Mouse (Mus musculus) lung, postnatal 14 days (tissue): ENCODE results near the gene Tmem63b.
"Not testable (repeated sequence)": the region's sequence is repeated elsewhere in the genome, so short reads cannot be mapped to it uniquely, and the experiment has no call there.

Experiments used
- DNase-seq: peaks from one replicate; pipeline ENCODE4 v3.0.0; 2021

The Tmem63b gene

DNA sequence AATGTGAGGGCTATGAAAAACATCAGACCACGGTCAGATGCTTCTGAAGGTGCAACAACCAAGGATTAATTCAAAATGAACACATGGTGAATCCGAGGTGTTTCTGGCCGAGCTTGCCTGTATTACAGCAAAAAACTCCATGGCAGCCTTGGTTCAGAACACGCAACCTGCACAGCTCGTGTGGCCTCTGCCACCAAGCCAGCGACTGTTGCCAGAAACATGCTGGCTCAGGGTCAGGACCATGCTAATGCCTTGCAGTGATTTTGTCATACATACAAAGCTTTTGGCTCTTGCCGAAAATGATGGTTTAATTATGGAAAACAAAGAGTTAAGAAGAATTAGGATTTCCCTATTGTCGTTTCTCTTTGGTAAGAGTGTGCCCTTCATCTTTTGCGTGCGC lies 18.7 kb downstream of the Tmem63b start:
- no peak for DNase-seq

- no peak for DNase-seq
These were observed 19.2 kb downstream of the Tmem63b start for GRCm38 (mm10) chr17:45667481-45667880.

DNA sequence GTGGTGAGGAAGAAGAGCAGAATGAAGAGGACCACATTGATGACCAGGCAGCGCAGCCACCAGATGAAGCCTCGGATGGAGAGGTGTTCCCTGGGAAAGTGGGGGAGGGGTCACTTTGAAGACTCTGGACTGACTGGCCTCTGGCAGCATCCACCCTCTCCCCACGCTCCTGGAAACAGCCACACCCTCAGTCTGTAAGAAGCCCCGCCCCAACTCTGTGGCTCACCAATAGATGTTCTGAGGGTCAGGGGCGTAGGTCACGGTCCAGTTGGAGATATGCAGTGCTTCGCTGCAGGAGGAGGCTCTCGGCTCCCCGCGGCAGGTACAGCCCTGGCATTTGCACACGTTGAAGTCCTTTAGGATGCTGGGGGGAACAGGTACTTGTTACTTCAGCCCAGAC lies 20.6 kb downstream of the Tmem63b start:
- DNase-seq: no peak

DNA sequence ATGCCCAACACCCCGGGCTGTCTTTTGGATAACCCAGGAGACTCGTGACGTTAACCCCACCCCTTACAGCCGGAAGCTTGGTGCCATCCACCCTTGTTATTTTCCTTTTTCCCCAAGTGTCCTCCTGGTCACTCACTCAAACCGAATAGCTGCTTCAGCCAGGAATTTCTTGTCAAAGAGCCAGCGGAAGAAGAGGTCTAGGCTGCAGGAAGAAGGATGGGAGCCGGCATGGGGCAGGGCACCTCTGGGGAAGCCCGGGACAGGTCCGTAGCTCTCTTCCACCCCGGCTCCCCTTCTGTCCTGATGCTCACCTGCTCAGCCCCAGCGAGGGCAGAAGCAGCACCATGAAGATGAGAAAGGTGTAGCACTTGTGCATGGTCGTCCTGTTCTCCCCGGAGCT lies 22.1 kb downstream of the Tmem63b start:
- DNase-seq: no peak

DNA sequence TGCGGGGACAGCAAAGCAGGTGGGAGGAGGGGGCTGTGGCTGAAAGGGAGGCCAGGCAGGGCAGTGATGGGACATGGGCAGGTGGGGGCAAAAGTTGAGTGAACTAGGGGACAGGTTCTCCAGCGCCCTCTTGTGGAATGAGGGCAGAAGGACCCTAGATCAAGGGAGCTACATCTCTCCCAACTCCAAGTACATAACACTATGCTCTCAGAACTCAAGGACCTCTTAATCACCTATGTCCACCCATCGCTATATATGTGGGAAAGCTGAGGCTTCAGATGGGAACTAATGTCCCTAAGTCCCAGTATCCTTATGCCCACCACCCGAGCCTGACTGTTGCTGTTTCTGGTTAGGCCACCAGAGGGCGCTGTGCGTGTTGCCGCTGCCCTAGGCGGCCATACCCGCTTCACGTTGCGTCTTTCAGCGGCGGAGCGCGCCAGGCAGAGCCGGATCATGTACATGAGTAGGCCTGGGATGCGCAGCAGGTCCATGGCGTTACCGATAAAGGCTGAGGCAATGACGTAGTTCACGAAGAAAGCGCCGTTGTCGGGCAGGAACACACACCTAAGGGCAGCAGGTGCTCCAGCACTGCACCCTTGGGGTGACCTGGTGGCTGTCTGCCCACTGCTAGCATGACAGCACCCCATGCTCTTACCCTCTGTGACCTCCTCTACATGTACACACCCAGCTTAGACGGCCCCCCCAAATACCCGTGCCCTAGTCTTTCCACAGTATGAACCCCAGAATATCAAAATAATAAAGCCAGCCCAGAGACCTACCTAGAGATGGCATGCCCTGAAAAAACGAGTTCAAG lies 23.4 kb downstream of the Tmem63b start:
- DNase-seq: peak; percentile 82

- DNase-seq: no peak
These were observed 27.5 kb downstream of the Tmem63b start, which contains the start of gene Capn11 for GRCm38 (mm10) chr17:45659225-45659624. Gene Capn11 (minus strand): TSS chr17:45659325.

- peak; percentile 21 for DNase-seq
These were observed 30.9 kb downstream of the Tmem63b start for GRCm38 (mm10) chr17:45655820-45656219.

GRCm38 (mm10) chr17:45653233-45653632 lies 33.5 kb downstream of the Tmem63b start:
- no peak for DNase-seq

- no peak for DNase-seq
These were observed 42.5 kb downstream of the Tmem63b start for GRCm38 (mm10) chr17:45644185-45644584.

GRCm38 (mm10) chr17:45642701-45643100 lies 44.0 kb downstream of the Tmem63b start:
- peak; percentile 83 for DNase-seq

DNA sequence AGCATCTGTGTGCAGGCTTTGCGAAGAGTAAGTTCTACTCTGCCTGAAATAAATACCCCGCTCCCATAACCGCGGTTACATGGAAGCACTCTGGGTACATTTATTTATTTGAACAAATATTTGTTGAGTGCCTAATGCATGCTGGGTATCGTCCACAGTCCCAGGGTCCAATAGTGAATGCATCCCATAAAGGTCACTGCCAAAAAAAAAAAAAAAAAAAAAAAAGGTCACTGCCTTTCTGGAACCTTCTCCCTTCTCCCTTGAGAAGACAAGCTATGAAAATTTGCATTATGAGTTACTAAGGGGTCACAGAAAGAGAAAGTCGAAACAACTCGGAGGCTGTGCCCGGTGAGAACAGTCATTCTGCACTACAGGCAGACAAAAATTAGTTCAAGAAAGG lies 44.7 kb downstream of the Tmem63b start:
- no peak for DNase-seq

DNA sequence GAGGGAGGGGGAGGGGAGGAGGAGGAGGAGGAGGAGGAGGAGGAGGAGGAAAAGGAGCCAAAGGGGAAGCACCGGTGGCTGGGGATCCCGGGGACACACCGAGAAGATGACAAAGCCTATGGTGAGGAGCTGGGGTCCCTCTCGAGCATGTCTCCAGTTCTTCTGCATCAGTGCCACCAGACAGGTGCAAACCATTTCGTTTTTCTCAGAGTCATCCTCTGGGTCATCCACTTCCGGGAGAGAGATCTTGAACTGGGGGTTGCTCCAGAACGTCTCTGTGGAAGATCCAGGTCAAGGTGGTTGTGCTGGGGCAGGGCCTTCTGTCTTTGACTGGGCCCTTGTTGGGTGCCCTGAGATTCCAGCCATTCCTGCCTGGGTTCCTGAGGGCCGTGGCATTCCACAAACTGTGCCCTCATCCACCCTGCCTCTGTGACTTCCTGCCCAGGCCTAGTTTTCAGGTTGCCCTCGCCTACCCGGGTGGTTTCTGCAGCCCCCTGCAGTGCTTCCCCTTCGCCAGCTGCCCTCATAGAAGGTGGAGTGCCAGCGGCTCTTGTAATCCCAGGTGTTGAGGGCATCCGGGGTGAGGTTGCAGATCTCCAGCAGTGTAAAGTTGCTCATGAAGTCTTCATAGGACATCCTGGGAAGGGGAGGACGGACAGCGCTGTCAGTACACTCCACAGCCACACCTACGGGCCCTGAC lies 48.0 kb downstream of the Tmem63b start:
- no peak for DNase-seq

- DNase-seq: no peak
These were observed 52.7 kb downstream of the Tmem63b start for GRCm38 (mm10) chr17:45634033-45634432.

GRCm38 (mm10) chr17:45631940-45632339 lies 54.8 kb downstream of the Tmem63b start:
- DNase-seq: no peak

DNA sequence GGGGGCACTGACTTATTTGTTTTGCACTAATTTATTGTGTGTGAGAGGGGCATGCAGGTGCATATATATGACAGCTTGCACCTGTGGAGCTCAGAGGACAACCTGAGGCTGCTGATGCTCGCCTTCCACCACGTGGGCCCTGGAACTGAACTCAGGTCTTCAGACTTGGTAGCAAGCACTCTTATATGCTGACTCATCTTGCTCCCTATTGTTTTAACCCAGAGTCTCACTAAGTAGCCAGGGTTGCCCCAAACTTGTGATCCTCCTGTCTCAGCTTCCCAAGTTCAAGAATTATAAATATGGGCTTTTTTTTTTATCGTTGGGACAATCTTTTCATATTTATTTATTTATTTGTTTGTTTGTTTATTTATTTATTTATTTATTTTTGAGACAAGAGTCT lies 55.7 kb downstream of the Tmem63b start:
- DNase-seq: no peak

- DNase-seq: peak; percentile 78
These were observed 56.6 kb downstream of the Tmem63b start for GRCm38 (mm10) chr17:45629861-45630694.

GRCm38 (mm10) chr17:45628885-45629855 lies 57.5 kb downstream of the Tmem63b start:
- peak; percentile 18 for DNase-seq

DNA sequence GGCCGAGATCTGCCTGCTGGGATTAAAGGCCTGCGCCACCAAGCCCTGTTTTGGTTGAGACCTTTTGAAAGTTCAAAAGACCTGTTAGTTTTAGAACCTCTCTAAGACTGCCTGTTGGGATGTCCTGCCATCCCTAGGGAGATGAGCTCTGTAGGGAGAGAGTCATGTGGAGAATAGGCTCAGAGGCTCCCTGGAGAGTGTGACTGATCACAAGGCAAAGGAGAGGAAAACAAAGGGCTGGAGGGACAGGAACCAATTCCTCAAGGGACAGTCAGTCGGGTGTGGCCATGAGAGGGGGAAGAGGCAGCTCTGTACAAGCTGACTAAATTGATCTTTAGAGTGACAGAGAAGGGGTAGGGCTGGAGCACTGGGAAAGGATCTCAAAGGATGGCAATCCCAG lies 58.5 kb downstream of the Tmem63b start:
- no peak for DNase-seq

GRCm38 (mm10) chr17:45626577-45627134 lies 60.0 kb downstream of the Tmem63b start:
- peak; percentile 81 for DNase-seq

DNA sequence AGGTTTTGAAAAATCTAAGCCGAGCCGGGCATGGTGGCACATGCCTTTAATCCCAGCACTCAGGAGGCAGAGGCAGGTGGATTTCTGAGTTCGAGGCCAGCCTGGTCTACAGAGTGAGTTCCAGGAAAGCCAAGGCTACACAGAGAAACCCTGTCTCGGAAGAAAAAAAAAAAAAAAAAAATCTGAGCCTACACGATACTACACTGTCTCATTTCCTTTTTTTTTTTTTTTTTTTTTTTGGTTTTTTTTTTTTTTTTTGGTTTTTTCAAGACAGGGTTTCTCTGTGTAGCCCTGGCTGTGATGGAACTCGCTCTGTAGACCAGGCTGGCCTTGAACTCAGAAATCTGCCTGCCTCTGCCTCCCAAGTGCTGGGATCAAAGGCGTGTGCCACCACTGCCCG lies 63.3 kb downstream of the Tmem63b start:
- DNase-seq: not testable (repeated sequence)

DNA sequence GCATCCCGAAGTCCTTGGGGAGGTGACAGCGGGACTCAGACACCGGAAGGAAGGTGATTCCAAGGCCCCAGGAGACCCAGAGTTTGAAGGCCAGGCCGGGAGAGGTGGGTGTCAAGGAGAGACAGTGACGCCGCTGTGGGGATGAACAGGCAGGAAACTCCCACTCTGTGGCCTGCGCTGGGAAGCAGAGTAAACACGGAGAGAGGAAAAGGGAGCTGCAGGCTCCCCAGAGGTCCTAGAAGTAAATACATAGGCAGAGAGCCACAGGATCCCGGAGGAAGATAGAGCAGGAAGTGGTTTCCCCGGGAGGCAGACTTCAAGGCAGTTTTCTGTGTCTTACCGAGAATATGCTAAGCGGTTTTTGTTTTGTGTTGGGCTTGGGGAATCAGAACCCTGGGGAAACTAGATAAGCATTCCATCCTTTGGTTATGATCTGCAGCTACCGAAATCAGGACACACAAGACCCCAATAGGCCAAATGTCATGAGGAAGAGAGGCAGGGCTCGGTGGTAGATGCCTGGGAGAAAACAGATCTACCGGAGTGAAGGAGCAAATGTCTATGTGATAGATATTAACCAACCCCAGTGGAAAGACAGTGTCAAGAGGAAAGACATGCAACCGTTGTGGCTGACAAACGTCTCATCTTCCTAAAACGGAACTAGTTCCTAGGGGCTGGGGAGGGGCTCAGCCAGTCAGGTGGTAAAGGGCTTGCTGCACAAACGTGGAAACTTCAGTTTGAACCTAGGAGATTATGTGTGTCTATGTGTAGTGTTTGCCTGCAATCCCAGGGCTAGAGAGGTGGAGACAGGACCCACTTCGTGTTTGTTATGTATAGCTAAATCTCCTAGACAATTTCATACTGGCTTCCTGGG lies 67.1 kb downstream of the Tmem63b start:
- peak; percentile 49 for DNase-seq
